Mouse (Mus musculus): Measurements from ENCODE around the gene Slc30a2.

GRCm38 (mm10) chr4:134362124-134362523 is 19.1 kb downstream of the Slc30a2 start:
- TF ChIP-seq CTCF (IDR thresholded peaks at IDR 0.05; ENCODE audit: control insufficient read depth, insufficient read depth, insufficient replicate concordance, low read depth, low read length) = no peak
- no peak for TF ChIP-seq POLR2A (IDR thresholded peaks at IDR 0.05; ENCODE audit: control insufficient read depth, low read depth, low read length)
